Mouse (Mus musculus): ENCODE data around the gene Bola2.
A peak's percentile ranks its signal among the peaks of the same experiment; 100 is the strongest.

The Bola2 gene

DNA sequence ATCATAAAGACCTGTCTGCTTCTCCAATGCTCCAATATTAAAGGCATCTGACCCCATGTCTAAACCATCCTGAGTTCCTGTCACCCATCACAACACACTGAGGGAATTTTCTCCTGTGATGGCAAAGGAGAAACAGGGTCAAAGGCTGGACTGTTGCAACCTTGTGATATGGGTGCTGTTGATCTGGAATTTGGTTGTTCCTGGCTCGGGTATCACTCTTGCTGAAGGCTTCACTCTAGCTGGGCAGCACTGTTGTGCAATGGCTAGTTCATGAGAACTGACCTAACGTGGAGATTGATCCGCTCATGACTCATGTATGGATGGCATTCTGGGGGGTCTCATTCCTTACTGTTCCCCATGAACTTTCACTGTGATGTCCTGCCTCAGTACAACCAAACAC is 6.2 kb upstream of the Bola2 start:
- no peak for DNase-seq (ENCODE audit: low read depth)

DNA sequence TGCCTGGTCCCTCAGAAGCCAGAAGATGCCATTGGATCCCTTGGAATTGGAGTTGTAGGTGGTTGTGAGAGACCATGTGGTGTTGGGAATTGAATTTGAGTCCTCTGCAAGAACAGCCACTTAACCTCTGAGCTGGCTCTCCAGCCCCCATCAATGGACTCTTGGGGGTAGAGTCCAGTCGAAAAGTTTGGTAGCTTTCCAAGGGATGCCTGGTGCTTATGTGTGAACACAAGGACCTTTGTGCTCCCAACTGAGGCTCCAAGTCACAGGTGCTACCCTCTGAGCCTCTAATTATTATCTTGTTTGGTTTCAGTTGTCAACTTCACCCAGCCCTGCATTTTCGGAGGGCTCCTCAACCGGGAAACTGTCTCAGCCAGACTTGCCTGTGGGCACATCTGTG is 4.5 kb upstream of the Bola2 start:
- DNase-seq (ENCODE audit: low read depth): no peak

DNA sequence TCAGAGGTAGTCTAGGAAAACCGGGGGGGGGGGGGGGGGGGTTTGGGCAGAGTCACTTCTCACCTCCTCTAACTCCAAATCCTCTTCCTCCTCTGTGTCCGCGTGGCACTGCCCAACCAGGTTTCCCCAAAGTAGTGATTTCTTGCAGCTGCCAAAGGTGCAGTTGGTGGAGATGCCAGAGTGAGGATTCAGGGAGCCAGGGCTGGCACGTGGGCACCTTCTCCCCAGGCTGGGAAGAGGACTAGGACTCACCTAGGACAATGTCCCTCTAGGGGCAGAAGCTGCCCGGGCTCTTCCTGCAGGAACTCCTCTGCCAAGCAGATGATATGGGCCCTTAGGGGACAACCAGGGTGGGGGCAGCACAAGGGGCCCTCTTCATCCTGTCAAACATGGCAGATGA is 3.5 kb upstream of the Bola2 start:
- no peak for DNase-seq (ENCODE audit: low read depth)

DNA sequence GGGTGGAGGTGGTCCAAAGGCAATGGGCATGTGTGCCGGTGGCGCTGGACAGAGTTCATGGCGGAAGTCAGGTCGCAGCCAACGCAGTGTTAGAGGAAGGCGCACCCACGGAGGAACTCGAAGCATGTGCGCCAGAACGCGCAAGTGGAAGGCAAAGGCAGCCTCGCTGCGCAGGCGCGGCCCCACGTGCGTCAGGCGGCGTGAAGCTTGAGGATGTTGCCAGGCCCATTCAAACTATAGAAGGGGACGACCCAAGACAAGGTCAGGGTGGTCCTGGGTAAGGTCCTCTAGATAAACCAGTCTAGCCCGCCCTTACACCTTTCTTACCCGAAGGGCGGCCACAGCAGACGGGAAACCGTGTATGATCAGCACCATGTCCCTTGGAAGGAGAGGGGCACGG is 2.8 kb upstream of the Bola2 start:
- DNase-seq (ENCODE audit: low read depth): no peak

DNA sequence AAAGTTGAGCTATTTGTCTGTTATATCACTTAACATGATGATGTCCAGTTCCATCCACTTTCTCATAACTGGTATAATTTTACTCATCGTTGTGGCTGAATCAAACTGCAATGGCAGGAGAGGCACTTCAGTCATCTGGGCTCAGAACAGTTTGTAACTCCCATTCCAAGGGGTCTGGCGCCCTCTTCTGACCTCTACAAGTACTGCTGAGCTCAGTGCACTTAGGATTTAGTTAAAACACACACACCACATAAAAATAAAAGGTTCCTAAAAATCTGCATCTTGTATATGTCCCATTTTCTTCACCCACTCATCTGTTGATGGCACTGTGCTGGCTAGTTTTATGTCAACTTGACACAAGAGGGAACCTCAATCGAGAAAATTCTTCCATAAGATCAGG is 1.9 kb upstream of the Bola2 start:
- DNase-seq (ENCODE audit: low read depth): peak; percentile 85

DNA sequence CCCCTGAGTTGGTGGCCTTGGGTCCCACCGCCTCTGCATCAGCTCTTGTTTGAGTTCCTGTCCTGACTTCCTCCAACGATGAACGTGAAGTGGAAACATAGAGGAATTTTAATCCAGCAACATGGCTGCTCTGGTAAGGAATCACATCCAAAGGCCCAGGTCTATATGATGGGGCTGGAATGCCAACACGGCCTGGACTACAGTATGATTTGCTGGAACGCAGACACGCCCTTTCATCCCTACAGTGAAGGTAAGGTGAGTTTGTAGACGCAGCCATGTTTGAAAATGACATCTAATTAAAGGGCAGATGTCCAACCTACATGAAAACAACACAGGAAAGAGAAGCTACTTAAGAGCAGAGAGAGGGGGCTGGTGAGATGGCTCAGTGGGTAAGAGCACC is 1.4 kb upstream of the Bola2 start:
- no peak for DNase-seq (ENCODE audit: low read depth)

DNA sequence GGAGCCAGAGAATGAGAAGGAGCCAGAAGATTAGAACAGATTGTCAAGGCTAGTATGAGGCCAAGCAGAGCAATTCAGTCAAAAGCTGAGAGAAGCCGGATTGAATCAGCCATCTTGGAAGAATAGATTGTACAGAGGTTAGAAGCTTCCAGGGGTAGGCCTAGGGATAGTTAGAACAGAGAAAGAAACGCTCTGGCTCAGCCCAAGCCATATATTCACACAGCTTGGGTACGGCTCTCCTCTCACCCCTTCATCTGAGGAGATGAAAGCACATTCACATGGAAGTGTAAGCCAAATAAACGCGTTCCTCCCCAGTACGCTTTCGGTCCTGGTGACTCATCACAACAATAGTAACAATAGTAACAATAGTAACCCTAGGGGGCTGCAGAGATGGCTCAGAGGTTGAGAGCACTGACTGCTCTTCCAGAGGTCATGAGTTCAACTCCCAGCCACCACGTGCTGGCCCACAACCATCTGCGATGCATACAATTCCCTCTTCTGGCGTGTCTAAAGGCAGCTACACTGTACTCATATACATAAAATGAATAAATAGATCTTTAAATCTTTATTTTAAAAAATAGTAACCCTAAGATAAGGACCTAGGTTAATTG is 655 bp upstream of the Bola2 start:
- DNase-seq (ENCODE audit: low read depth): no peak

DNA sequence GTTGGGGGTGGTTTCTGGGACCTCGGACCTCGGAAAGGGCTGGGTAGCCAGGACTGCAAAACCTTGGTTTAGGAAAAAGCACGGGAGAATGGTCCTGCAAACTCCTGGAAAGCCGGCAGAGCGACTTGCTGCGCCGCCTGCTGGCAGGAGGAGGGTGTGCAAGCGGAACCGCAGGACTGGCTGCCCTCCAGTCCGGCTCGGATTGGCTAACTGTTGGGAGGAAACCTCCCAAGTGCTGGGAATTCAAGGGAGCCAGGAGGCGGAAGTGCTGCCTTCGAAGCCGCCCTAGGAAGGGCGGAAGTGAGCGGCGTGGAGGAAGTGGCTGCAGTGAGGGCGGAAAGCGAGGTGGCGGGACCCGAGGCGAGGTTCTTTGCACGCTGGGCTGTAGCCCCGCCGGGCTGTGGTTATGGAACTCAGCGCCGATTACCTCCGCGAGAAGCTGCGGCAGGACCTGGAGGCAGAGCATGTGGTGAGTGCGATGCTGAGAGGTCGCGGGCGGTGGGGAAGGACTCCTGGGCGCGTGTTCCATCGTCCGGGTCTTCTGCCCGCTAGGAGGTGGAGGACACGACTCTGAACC is 518 bp downstream of the Bola2 start, which contains the start of gene Slx1b:
Gene Slx1b (minus strand): TSS at position 154 of the 577 bp plus-strand sequence.
- peak; percentile 95 for DNase-seq (ENCODE audit: low read depth)

DNA sequence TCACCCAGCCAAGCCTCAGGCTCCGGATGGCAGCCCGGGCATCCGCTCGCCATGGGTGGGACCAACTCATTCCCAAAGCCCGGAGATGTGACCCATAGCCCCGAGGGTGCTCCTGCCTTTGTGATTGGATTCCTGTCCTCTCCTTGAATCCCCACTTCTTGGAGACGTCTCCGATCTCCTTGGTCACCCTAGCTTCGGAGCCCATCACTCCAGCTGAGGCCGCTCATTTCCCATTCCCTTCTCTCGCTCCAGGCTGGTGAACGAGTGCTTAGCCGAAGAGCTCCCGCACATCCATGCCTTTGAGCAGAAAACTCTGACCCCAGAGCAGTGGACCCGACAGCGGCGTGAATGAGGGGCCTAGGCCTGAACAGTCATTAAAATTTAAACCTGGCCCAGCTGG is 1.1 kb downstream of the Bola2 start:
- DNase-seq (ENCODE audit: low read depth): no peak

DNA sequence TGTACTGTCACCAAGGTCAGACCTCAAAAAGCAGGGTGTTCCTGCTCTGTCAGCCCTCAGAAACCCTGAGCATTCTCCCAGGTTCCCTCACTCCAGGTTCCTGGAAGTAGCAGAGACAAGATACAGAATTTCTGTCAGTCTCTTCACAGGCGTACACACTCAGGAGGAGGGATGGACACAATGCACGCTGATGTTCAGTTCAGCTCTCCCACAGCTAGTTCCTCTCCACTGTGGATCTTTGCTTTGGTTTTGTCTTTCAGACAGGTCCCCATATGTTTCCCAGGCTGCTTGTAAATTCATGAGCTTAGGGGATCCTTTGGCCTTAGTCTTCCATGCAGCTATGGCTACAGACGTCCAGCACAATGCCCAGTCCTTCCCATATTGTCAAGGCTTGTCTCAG is 1.7 kb downstream of the Bola2 start:
- no peak for DNase-seq (ENCODE audit: low read depth)

DNA sequence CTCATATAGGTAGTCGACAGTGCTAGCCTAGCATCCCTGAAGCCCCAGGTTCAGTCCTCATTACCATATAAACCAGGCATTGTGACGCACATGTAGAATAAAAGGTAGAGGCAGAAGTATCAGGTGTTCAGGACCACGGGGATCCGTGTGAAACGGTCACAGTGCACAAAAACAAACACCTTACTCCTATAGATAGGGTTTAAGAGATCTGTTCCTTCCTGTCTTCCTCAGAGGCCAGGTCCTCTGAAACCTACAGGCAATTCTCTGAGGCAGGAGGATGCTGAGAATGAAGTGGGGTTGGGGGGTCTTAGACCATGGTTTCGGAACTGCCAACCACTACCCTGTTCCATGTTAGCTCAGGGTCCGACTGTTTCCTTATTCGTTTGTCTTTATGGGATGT is 2.6 kb downstream of the Bola2 start:
- no peak for DNase-seq (ENCODE audit: low read depth)

DNA sequence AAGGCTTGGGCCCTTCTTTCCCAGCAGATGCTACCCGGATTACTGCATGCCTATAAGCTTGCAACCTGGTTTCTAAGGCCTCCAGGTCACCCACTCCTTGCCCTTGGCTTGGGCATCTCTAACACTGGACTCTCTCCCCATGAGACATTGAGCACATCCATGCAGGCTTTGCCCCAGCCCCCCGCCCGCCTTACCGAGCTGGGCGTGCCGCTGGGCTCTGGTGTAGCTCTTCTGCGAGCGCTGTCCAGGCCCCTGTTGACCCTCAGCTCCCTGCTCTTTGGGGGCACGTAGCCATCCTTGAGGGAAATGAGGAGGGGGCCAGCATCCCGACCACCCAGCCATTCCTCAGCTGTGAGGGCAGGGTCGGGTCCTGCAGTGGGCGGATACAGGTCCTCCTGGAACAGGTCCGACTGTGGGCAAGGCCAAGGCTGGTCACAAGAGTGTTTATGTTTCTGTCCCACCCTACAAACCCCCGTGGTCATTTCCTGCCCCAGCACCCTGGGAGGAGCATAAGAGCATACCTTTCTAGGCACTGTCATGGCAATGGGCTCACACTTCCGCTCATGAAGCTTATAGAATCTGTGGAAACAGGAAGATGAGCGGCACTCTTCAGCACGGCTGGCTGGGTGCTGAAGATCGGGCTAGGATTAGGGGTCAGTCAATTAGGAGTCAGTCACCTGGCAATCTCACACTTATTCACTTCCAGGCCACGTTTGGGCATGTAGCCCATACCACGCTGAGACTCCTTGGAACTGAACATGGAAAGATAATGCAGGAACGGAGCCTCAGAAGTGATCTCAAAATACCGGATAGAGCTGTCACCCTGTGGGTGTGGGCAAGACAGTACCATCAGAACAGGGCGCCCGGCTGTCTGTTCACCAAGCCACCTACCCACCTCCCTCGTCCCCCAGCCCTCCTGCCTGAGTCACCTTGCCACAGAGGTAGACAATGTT is 5.1 kb downstream of the Bola2 start:
- no peak for DNase-seq (ENCODE audit: low read depth)

DNA sequence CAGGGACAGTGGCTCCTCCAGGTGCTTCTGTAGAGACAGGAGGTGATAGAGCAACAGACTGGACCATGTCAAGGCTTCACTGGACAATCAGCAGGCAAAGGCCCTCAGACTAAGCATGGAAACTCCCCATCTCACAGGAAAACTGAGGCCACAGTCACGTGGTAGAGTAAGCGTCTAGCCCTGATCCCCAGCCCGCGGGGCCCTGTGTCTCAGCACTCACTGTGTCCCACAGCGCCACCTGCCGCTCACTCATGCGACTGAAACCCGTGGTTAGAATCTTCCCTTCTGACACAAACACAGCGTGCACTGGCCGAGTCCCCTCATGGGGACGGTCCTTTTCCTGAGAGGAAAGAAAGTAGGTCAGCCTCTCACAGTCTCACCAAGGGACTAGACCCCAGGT is 5.9 kb downstream of the Bola2 start:
- peak; percentile 91 for DNase-seq (ENCODE audit: low read depth)

DNA sequence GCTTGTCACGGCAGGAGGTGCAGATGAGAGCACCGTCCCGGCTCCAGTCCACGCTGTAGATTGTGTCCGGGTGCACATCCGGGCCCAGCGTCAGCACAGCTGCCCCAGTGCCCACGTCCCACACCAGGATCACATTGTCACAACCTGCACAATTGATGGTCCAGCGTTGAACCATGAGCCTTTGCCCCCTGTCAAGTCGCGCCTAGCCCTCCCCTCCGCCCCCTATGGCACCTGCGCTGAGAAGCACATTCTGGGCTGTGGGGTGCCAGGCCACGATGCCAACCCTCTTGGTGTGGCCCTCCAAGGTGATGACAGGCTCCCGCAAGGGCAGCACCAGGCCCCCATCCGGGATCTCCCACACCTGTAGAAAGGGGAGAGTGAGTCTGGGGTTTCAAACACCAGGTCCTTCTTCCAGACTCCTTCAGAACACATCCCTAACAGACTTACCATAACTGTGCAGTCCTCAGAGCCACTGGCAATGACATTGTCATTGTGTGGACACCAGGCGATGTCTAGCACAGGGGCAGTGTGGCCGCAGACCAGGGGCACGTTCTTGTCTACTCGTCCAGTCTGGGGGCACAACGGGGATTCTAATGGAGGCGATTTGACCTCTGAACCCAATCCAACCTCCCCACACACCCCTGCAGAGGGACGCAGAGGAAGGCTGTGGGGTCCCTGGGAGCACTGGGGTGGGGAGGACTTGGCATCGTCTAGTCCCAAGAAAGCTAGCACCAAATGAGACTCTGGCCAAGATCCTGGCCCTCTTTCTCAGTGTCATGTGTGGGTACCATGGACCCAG is 6.6 kb downstream of the Bola2 start:
- no peak for DNase-seq (ENCODE audit: low read depth)

DNA sequence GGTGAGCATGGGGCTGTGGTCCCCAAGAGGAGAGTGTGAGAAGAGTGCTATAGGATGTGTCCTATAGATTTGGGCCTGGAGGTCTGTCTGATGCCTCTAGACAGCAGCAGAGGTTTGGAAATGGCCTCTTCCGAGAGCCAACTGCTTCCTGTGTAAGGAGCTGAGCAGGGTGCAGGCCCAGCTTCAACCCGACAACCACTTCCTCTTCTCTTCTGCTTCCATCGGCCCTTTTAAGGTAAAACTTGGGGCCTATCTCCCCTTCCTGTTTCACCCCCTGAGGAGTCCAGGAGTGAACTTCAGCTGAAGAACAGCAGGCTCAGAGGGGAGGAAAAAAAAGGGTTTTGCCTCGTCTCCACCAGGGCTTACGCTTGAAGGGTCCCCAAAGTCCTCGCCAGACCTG is 7.2 kb downstream of the Bola2 start:
- no peak for DNase-seq (ENCODE audit: low read depth)

DNA sequence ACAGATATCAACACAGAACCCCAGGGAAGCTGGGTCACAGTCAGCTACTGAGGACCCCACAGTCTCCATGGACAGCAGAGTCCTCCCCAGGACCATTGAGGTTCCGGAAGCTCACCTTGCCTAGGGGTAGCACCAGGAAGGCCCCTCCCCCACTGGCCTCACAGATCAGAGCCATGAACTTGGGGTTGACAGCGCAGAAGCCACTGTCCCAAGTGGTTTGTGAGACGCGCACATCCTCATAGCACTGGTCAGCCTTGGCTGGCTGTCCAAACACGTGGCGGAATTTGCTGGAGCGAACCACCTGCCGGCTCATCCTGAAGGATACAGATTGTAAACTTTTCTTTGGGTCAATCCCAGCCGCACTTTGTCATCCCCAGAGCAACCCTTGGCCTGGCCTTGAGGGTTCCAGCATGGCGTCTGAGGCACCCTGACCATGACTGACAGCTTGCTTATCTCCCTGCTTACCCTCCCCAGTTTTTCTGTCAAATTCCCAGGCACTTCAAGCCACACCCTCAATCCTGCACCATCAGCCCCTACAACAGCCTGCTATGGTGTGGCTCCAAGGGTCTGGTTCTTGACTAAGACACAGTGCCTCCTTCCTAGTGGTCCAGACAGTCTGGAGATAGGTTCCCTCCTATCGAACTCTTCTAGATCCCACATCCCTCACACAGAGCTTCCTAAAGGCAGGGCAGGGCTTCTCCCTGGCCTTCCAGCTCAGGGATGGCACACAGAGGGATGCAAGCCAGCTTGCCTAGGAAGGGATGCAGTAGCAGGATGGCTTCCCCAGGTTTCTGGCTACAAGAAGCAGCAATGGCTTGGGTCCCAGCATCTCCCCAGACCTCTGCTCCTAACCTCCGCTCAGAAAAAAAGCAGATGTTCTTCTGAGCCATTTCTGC is 7.9 kb downstream of the Bola2 start:
- no peak for DNase-seq (ENCODE audit: low read depth)

DNA sequence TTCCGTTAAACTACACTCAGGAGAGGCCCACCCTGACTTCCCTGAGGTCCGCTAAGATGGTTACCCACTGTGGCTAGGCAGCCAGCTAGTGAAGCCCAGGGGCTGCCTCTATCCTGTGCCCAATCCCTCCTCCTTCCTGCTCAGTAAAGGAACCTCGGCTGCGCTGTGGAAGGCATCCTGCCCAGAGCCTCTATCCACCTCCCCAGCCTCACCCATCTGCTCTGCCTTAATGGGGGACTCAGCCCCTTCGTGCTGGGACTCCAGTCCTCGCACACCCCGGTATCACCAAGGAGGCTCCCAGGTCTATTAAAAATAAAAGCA is 8.5 kb downstream of the Bola2 start:
- no peak for DNase-seq (ENCODE audit: low read depth)

DNA sequence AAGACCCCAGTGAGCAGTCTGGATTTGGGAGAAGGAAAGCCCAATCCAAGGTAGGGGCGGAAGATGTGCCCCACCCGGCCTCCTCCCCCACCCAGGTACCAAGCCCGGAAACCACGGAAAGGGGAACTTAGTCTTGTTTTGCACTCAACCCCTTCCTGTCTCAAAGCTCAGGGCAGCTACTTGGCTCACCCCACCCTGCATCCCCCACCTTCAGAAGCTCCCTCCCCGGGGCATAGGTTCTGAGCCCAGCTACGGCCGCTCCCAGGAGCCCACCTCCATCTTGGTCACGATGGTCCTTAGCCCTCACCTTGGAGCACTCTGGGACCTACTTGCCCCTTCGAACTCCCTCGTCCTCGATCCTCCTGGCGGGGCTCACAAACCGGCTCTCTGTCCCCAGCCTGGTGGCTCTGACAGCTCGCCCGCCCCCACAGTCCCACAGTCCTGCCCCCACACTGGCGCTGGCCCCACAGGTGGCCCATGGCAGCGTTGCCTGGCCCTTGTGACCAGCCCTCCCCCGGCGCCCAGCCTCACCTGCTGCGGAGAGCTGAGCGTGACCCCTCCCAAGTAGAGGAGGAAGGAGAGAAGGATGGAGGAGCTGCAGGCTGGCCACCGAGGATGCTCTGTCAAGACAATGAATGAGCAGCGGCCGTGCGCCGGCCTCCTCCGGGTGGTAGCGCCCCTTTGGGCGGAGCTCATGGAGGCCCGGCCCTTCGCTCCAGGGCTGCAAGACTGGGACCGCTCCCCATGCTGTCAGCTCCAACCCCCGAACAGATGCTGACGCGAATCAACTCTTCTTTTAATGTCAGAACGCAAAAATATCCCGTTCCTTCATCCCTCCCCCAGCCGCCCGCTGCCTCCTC is 9.2 kb downstream of the Bola2 start:
- peak; percentile 57 for DNase-seq (ENCODE audit: low read depth)

DNA sequence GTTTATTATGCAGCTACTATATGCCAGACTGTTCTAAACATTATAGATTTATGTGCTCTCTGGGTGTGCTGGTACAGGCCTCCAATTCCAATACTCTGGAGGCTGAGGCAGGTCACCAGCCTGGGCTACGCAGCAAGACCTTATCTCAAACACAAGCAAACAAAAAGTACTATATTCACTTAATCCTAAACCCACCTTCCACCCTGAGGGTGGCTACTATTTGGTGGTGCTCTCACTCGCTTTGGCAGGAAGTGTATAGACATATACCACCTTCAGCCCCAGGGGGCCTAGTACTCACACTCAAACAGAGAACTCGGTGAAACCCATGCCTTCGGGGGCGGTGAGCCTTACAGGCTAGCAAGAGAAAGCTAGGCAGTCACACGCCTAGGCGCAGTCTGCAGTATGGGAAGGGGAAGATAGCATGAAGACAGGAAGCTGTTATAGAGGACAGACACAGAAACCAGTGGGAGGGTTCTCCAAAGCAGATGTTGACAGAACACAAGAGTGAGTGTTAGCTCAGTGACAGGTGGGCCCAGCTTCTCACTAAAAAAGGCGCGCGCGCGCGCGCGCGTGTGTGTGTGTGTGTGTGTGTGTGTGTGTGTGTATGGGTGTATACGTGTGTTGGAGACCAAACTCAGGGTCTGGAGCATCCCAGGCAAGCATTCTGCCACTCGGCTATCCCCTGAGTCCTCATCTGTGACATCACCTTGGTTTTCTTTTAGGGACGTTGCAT is 12.4 kb downstream of the Bola2 start, which contains the start of gene Coro1a:
Gene Coro1a (minus strand): TSS at position 346 of the 733 bp plus-strand sequence.
- DNase-seq (ENCODE audit: low read depth): no peak
